Mouse (Mus musculus): ENCODE results near the gene Fgd4.

GRCm38 (mm10) chr16:16576556-16576955 lies 23.8 kb downstream of the Fgd4 start:
- no peak for TF ChIP-seq POLR2A (IDR thresholded peaks at IDR 0.05; ENCODE audit: borderline replicate concordance, insufficient read depth, low read length)
- no peak for TF ChIP-seq CTCF (IDR thresholded peaks at IDR 0.05; ENCODE audit: borderline replicate concordance, insufficient read depth, low read depth, low read length)
